Mouse (Mus musculus): ENCODE results near the gene Gpatch1.

DNA sequence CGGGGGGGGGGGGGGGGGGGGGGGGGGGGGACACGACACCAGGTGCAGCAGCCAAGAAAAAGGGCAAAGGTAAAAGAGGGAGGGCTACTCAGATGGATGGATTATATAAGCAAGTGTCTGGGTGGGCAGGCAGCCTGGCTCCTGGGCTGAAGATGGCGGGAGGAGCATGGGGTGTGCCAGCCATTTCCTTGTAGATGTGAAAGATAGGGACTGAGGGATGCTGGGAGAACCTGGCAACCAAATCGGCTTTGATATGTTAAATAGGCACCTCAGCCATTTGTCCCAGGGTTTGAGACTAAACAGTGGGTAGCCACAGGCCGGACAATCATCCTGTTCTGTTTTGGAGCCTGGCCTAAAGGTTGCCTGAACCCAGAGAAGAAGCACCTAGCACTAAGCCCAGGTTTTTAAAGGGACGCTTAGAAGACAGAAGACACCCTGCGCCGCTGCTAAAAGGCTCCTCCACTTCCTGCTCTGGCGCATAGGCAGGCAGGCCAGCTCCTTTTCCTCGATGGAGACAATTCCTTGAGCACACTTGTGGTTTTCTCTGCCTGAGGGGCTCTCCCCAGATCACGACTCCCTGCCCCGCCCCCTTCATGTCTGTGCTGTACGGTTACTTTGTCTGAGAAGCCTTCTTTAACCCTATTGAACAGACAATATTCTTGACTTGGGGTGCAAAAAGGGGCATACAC, 4.6 kb upstream of the Gpatch1 start:
- TF ChIP-seq CTCF (IDR thresholded peaks at IDR 0.05; ENCODE audit: extremely low read depth, insufficient read length, insufficient replicate concordance, low read depth, low read length) (no peak), POLR2A (IDR thresholded peaks at IDR 0.05; ENCODE audit: low read depth, low read length) (no peak)

Data from small intestine, adult 2 months (tissue).